Mouse (Mus musculus) myocyte (in vitro differentiated cells): ENCODE results near the gene Nup107. TPM values are rescaled to one million over a fixed set of nuclear protein-coding genes. Genes with fewer than 3 reads are reported as not detected.
A peak's percentile ranks its signal among the peaks of the same experiment; 100 is the strongest.

Experiments
- H3K27me3 ChIP-seq: one replicate; pipeline ENCODE4 v1.6.1; 2011; ENCODE audit not compliant: control insufficient read depth, insufficient read depth, insufficient read length
- H3K36me3 ChIP-seq: one replicate; pipeline ENCODE4 v1.6.1; 2011; ENCODE audit not compliant: control insufficient read depth, insufficient read depth
- H3K4me2 ChIP-seq: one replicate; pipeline ENCODE4 v1.6.1; 2011; ENCODE audit warnings: low read depth, control low read depth
- H3K4me3 ChIP-seq: one replicate; pipeline ENCODE4 v1.5.1; 2011; ENCODE audit warnings: mild to moderate bottlenecking, control low read depth, moderate library complexity
- H3K79me2 ChIP-seq: one replicate; pipeline ENCODE4 v1.6.1; 2011; ENCODE audit not compliant: control insufficient read depth, insufficient read depth
- H3ac ChIP-seq: one replicate; pipeline ENCODE4 v1.6.1; 2011; ENCODE audit not compliant: control insufficient read depth, insufficient read length
- CEBPB ChIP-seq: IDR thresholded peaks from 2 replicates; pipeline ENCODE4 v1.6.1; 2011; ENCODE audit warnings: mild to moderate bottlenecking, moderate library complexity; ENCODE audit not compliant: poor library complexity, insufficient read depth, severe bottlenecking
- E2F4 ChIP-seq: IDR thresholded peaks from one replicate; pipeline ENCODE4 v1.6.1; 2011; ENCODE audit warnings: mild to moderate bottlenecking, control low read depth, moderate library complexity; ENCODE audit not compliant: insufficient read depth
- MAX ChIP-seq: IDR thresholded peaks from one replicate; pipeline ENCODE4 v1.6.1; 2011; ENCODE audit warnings: low read depth, mild to moderate bottlenecking, control low read depth
- MYOD1 ChIP-seq, 3 experiments: IDR thresholded peaks; one replicate each; pipeline ENCODE4 v1.6.1; 2011; ENCODE audit warnings: control low read depth in 2 of 3, low read depth in 2 of 3, mild to moderate bottlenecking in 2 of 3, moderate library complexity in 1 of 3; ENCODE audit not compliant: insufficient read length in 2 of 3, control insufficient read depth in 1 of 3
- MYOG ChIP-seq, 3 experiments: IDR thresholded peaks; one replicate each; pipeline ENCODE4 v1.6.1; 2011; ENCODE audit warnings: control low read depth in 2 of 3, low read depth in 2 of 3, mild to moderate bottlenecking in 2 of 3; ENCODE audit not compliant: insufficient read length in 2 of 3, control insufficient read depth in 1 of 3, insufficient read depth in 1 of 3
- POLR2A ChIP-seq: IDR thresholded peaks from one replicate; pipeline ENCODE4 v1.6.1; 2011; ENCODE audit warnings: low read depth, mild to moderate bottlenecking, control low read depth, moderate library complexity; ENCODE audit not compliant: insufficient read length
- POLR2AphosphoS2 ChIP-seq: IDR thresholded peaks from one replicate; pipeline ENCODE4 v1.6.1; 2011; ENCODE audit warnings: low read depth, control low read depth; ENCODE audit not compliant: insufficient read length
- REST ChIP-seq: IDR thresholded peaks from one replicate; pipeline ENCODE4 v1.6.1; 2011; ENCODE audit warnings: mild to moderate bottlenecking, control low read depth, moderate library complexity; ENCODE audit not compliant: insufficient read depth, insufficient read length
- SRF ChIP-seq: IDR thresholded peaks from one replicate; pipeline ENCODE4 v1.6.1; 2011; ENCODE audit warnings: low read depth; ENCODE audit not compliant: control insufficient read depth, insufficient read length
- TCF12 ChIP-seq: IDR thresholded peaks from one replicate; pipeline ENCODE4 v1.6.1; 2011; ENCODE audit warnings: mild to moderate bottlenecking, control low read depth; ENCODE audit not compliant: poor library complexity, insufficient read depth, severe bottlenecking
- TCF3 ChIP-seq: IDR thresholded peaks from one replicate; pipeline ENCODE4 v1.6.1; 2011; ENCODE audit warnings: low read depth, control low read depth; ENCODE audit not compliant: insufficient read length
- USF1 ChIP-seq: IDR thresholded peaks from one replicate; pipeline ENCODE4 v1.6.1; 2011; ENCODE audit warnings: low read depth, mild to moderate bottlenecking, control low read depth, moderate library complexity
- polyA plus RNA-seq: library from polyadenylated mRNA; unstranded; fragments of >200 nt; fragmentation: generic; extraction: Trizol; gene quantifications from one replicate; pipeline ENCODE4 v1.2.1, GENCODE M21; 2012; ENCODE audit warnings: missing spikeins

The Nup107 gene
- polyA plus RNA-seq, 1 experiment = 16.8 TPM

- H3K4me2 ChIP-seq = no peak overlapping the region
- no peaks in the 10 kb centered on the region for H3K36me3 ChIP-seq
- H3K79me2 ChIP-seq = peaks cover 15% of the 10 kb centered on the region
- no peak for TF ChIP-seq SRF
- TF ChIP-seq TCF12 = no peak
- TF ChIP-seq MYOG (IDR thresholded peaks at IDR 0.05; ENCODE audit: control insufficient read depth in 1 of 3, insufficient read depth in 1 of 3, insufficient read length in 2 of 3, low read depth in 2 of 3) = no peak
- TF ChIP-seq POLR2A = no peak
- TF ChIP-seq E2F4 = no peak
- TF ChIP-seq MYOD1 (IDR thresholded peaks at IDR 0.05; ENCODE audit: control insufficient read depth in 1 of 3, insufficient read length in 2 of 3, low read depth in 2 of 3) = no peak
- H3ac ChIP-seq = no peak overlapping the region
- H3K27me3 ChIP-seq = no peaks in the 10 kb centered on the region
- no peak overlapping the region for H3K4me3 ChIP-seq
Measured at GRCm38 (mm10) chr10:117713466-117713865, 79.0 kb downstream of the Nup107 start.

DNA sequence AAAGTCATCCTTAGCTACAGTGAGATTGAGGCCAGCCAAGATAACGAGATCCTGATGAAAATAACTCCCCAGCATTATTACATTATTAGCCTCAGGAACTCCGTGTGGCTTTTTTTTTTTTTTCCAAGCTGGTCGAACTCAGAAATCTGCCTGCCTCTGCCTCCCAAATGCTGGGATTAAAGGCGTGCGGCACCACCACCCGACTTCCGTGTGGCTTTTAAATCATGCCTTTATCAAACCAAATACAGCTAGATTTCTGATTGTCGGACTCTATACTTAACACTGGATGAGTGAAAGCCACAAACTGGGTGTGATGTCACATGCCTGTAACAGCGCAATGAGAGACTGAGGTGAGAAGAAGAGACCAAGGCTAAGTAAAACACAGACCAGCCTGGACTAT is 79.6 kb downstream of the Nup107 start:
- TF ChIP-seq TCF3 (no peak), POLR2A (no peak), MYOD1 (IDR thresholded peaks at IDR 0.05; ENCODE audit: control insufficient read depth in 1 of 3, insufficient read length in 2 of 3, low read depth in 2 of 3) (no peak), CEBPB (no peak), TCF12 (no peak), MYOG (IDR thresholded peaks at IDR 0.05; ENCODE audit: control insufficient read depth in 1 of 3, insufficient read depth in 1 of 3, insufficient read length in 2 of 3, low read depth in 2 of 3) (no peak), E2F4 (no peak), SRF (no peak), POLR2AphosphoS2 (no peak), REST (no peak)
- peaks cover 21% of the 10 kb centered on the region for H3K79me2 ChIP-seq
- no peak overlapping the region for H3ac ChIP-seq
- no peaks in the 10 kb centered on the region for H3K27me3 ChIP-seq
- no peaks in the 10 kb centered on the region for H3K36me3 ChIP-seq
- H3K4me3 ChIP-seq = no peak overlapping the region
- H3K4me2 ChIP-seq = no peak overlapping the region

- no peak for TF ChIP-seq E2F4
- TF ChIP-seq TCF12 = no peak
- TF ChIP-seq POLR2AphosphoS2 = no peak
- TF ChIP-seq MYOD1 (IDR thresholded peaks at IDR 0.05; ENCODE audit: control insufficient read depth in 1 of 3, insufficient read length in 2 of 3, low read depth in 2 of 3) = no peak
- TF ChIP-seq MYOG (IDR thresholded peaks at IDR 0.05; ENCODE audit: control insufficient read depth in 1 of 3, insufficient read depth in 1 of 3, insufficient read length in 2 of 3, low read depth in 2 of 3) = no peak
- TF ChIP-seq CEBPB = no peak
- no peak for TF ChIP-seq MAX
- no peak for TF ChIP-seq SRF
- TF ChIP-seq POLR2A = no peak
- TF ChIP-seq TCF3 = no peak
- no peak for TF ChIP-seq REST
- no peak for TF ChIP-seq USF1
- peaks cover 27% of the 10 kb centered on the region for H3K79me2 ChIP-seq
- H3K4me2 ChIP-seq = no peak overlapping the region
- H3K4me3 ChIP-seq = no peak overlapping the region
- peaks cover 5% of the 10 kb centered on the region for H3K36me3 ChIP-seq
- no peaks in the 10 kb centered on the region for H3K27me3 ChIP-seq
- no peak overlapping the region for H3ac ChIP-seq
Measured at GRCm38 (mm10) chr10:117712191-117712754, 80.2 kb downstream of the Nup107 start.

DNA sequence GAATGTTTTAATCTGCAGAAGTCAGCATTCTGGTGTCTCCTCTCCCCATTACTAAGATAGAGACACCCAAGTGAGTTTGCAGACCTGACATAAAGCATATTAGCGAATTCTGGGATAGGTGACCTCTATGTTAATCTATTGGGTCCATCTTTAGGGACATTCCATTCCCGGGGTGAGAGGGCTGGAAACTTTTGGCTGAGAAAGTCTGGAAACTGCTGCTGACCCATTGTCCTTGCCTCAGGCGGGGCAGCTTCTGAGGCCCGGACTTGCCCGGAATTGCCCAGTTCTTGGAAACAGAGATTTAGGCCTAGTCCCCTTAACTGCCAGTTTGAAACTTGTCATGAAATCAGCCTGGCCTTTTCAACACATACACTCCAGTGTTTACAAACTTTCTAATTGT is 81.1 kb downstream of the Nup107 start:
- no peak for TF ChIP-seq USF1
- no peak for TF ChIP-seq POLR2AphosphoS2
- TF ChIP-seq TCF3 = no peak
- no peak for TF ChIP-seq E2F4
- no peak for TF ChIP-seq MYOD1 (IDR thresholded peaks at IDR 0.05; ENCODE audit: control insufficient read depth in 1 of 3, insufficient read length in 2 of 3, low read depth in 2 of 3)
- no peak for TF ChIP-seq CEBPB
- no peak for TF ChIP-seq TCF12
- TF ChIP-seq SRF = no peak
- no peaks in the 10 kb centered on the region for H3K27me3 ChIP-seq
- peak overlapping the region; percentile 82 for H3K4me2 ChIP-seq
- H3K79me2 ChIP-seq = peaks cover 35% of the 10 kb centered on the region
- peaks cover 14% of the 10 kb centered on the region for H3K36me3 ChIP-seq
- no peak overlapping the region for H3ac ChIP-seq
- peak overlapping the region; percentile 86 for H3K4me3 ChIP-seq

DNA sequence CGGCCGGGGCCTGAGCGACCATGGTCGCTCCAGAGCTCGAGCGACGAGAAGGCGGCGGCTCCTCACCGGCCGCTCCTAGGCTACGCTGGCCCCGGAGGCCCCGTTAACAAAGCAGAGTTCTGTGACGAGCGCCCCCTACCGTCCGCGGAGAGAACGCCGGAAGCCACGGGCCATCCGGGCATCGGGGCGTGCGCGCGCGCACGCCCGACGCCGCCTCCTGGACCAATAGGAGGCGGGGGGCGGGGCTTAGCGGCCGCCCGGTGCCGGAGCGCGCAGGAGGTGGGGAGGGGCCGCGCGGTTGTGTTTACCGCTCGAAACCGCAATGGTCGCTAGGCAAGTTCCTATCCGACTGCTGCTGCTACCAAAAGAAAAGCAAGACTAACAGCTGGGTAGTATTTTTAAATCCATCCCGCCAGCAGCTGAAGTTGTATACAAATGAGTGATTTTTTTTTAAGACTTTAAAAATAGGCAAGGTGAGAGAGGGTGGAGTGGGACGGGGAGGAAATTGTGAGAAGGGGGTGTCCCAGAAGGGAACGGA is 81.8 kb downstream of the Nup107 start, which contains the start of gene Mdm2:
Mdm2 (minus strand) TSS at position 155 of the 538 bp plus-strand sequence.
- H3ac ChIP-seq = peak within 1 kb of the TSS; percentile 74
- H3K36me3 ChIP-seq = peaks cover 15% of the 10 kb centered on the region
- peaks cover 42% of the 10 kb centered on the region for H3K79me2 ChIP-seq
- H3K4me3 ChIP-seq = peak within 1 kb of the TSS; percentile 86
- H3K27me3 ChIP-seq = no peaks in the 10 kb centered on the region
- H3K4me2 ChIP-seq = peak within 1 kb of the TSS; percentile 82
- TF ChIP-seq POLR2A (peak; percentile 69), USF1 (no peak), MAX (no peak), REST (no peak), MYOD1 (IDR thresholded peaks at IDR 0.05; ENCODE audit: control insufficient read depth in 1 of 3, insufficient read length in 2 of 3, low read depth in 2 of 3) (peak in 2 of 3 experiments; percentile 48 to 74), E2F4 (peak; percentile 34), SRF (no peak), TCF12 (peak; percentile 25), MYOG (IDR thresholded peaks at IDR 0.05; ENCODE audit: control insufficient read depth in 1 of 3, insufficient read depth in 1 of 3, insufficient read length in 2 of 3, low read depth in 2 of 3) (peak in 2 of 3 experiments; percentile 58 to 98), CEBPB (no peak), POLR2AphosphoS2 (peak; percentile 62), TCF3 (no peak)
